ENCODE assay signal across 19 mouse cellular contexts in genomic region chr2:138046918-138047317, GRCm38 (mm10).
"Had no signal": no experiment of that assay in that cellular context is flagged by ENCODE, and none has a peak within 500 bp of the region (broad histone marks: within the 10 kb centered on the region; RNA-seq: fewer than 3 reads in every experiment).

No protein-coding gene starts in this region.

- H3K4me2 ChIP-seq: limb, embryonic 12.5 days; limb, embryonic 15.5 days; liver, embryonic 11.5 days; lung, embryonic 15.5 days; neural tube, embryonic 12.5 days had no signal

- H3K4me3 ChIP-seq: limb, embryonic 12.5 days; limb, embryonic 15.5 days; lung, embryonic 15.5 days; megakaryocyte, embryonic 14.5 days; midbrain, embryonic 10.5 days; neural tube, embryonic 12.5 days; neural tube, embryonic 15.5 days had no signal

- DNase-seq: kidney, postnatal 25 days; left cerebral cortex, postnatal 4 days; liver, postnatal 0 days; lung, postnatal 10 days; lung, postnatal 36 days; midbrain, embryonic 14.5 days; right cerebral cortex, postnatal 14 days; thymus, postnatal 25 days had no signal

- H3K36me3 ChIP-seq: limb, embryonic 12.5 days; limb, embryonic 15.5 days; lung, embryonic 15.5 days; midbrain, embryonic 10.5 days; neural tube, embryonic 12.5 days; neural tube, embryonic 15.5 days had no signal

- ATAC-seq: liver, postnatal 0 days had no signal

- H3K9ac ChIP-seq: limb, embryonic 12.5 days; limb, embryonic 15.5 days; liver, embryonic 14.5 days; liver, postnatal 0 days; lung, embryonic 15.5 days; neural tube, embryonic 12.5 days; neural tube, embryonic 15.5 days had no signal

- H3K9me3 ChIP-seq: limb, embryonic 12.5 days; limb, embryonic 15.5 days; lung, embryonic 15.5 days; midbrain, embryonic 10.5 days; neural tube, embryonic 12.5 days; neural tube, embryonic 15.5 days had no signal

- H3K4me1 ChIP-seq: limb, embryonic 12.5 days; limb, embryonic 15.5 days; megakaryocyte, embryonic 14.5 days; neural tube, embryonic 12.5 days; neural tube, embryonic 15.5 days had no signal

- H3K27ac ChIP-seq: kidney, postnatal 0 days; limb, embryonic 12.5 days; limb, embryonic 15.5 days; liver, embryonic 14.5 days; lung, embryonic 15.5 days; midbrain, embryonic 10.5 days; neural tube, embryonic 12.5 days; neural tube, embryonic 15.5 days; stomach, postnatal 0 days had no signal

- H3K27me3 ChIP-seq: limb, embryonic 15.5 days; lung, embryonic 15.5 days; megakaryocyte, embryonic 14.5 days; neural tube, embryonic 12.5 days; neural tube, embryonic 15.5 days had no signal
